Mouse (Mus musculus) stomach, embryonic 14.5 days (tissue): ENCODE data around the gene Togaram2. TPM values are rescaled to one million over a fixed set of nuclear protein-coding genes. Genes with fewer than 3 reads are reported as not detected.
"Not testable (repeated sequence)": the region's sequence is repeated elsewhere in the genome, so short reads cannot be mapped to it uniquely, and the experiment has no call there.

ENCODE experiments used
- ATAC-seq: fragments of 200-750 bp; cut with Nextera tagmentation; 2 replicates; pipeline ENCODE4 v1.8.0; 2017; ENCODE audit warnings: low read depth, moderate TSS enrichment; ENCODE audit not compliant: insufficient number of reproducible peaks, insufficient read depth, low FRiP score
- H3K27ac ChIP-seq: fragments of 300-500 bp; sonication (generic); 2 replicates; pipeline ENCODE4 v1.5.1; 2014; ENCODE audit warnings: mild to moderate bottlenecking, low read length, moderate library complexity, mixed read lengths
- H3K27me3 ChIP-seq: fragments of 300-500 bp; sonication (generic); 2 replicates; pipeline ENCODE4 v1.6.1; 2014; ENCODE audit warnings: low read length, control low read depth, mixed read lengths; ENCODE audit not compliant: control insufficient read depth, insufficient read depth
- H3K36me3 ChIP-seq: fragments of 300-500 bp; sonication (generic); 2 replicates; pipeline ENCODE4 v1.6.1; 2014; ENCODE audit warnings: mild to moderate bottlenecking, control low read depth, low read length, moderate library complexity, mixed read lengths; ENCODE audit not compliant: control insufficient read depth, insufficient read depth
- H3K4me1 ChIP-seq: fragments of 300-500 bp; sonication (generic); 2 replicates; pipeline ENCODE4 v1.6.1; 2014; ENCODE audit warnings: low read length, control low read depth, mixed read lengths; ENCODE audit not compliant: control insufficient read depth, insufficient read depth
- H3K4me2 ChIP-seq: fragments of 300-500 bp; sonication (generic); replicated peaks from 2 replicates; pipeline ENCODE4 v1.6.1; 2014; ENCODE audit warnings: low read depth, low read length, control low read depth
- H3K4me3 ChIP-seq: fragments of 300-500 bp; sonication (generic); 2 replicates; pipeline ENCODE4 v1.5.1; 2014; ENCODE audit warnings: low read depth, low read length, control low read depth
- H3K9ac ChIP-seq: fragments of 300-500 bp; sonication (generic); replicated peaks from 2 replicates; pipeline ENCODE4 v1.6.1; 2014; ENCODE audit warnings: low read depth, mild to moderate bottlenecking, control low read depth, low read length, moderate library complexity, mixed read lengths
- H3K9me3 ChIP-seq: fragments of 300-500 bp; sonication (generic); 2 replicates; pipeline ENCODE4 v1.6.1; 2016; ENCODE audit warnings: low read depth, low read length, control low read depth; ENCODE audit not compliant: control insufficient read depth
- WGBS: fragments of 180-500 bp; shearing (Covaris S2); extraction: QIAGEN DNeasy Blood & Tissue Kit; methylation state at CpG from one replicate; pipeline ENCODE4 v1.1.7; 2014; 5-methylcytosine and 5-hydroxymethylcytosine counted together
- polyA plus RNA-seq: library from polyadenylated mRNA; unstranded; fragments of >200 nt; fragmentation: Nextera tagmentation; extraction: Ambion mirVana; gene quantifications from 2 replicates; pipeline ENCODE4 v1.2.1, GENCODE M21; 2014

Gene Togaram2
- 0.17 and 0.36 TPM in 2 replicates for polyA plus RNA-seq

DNA sequence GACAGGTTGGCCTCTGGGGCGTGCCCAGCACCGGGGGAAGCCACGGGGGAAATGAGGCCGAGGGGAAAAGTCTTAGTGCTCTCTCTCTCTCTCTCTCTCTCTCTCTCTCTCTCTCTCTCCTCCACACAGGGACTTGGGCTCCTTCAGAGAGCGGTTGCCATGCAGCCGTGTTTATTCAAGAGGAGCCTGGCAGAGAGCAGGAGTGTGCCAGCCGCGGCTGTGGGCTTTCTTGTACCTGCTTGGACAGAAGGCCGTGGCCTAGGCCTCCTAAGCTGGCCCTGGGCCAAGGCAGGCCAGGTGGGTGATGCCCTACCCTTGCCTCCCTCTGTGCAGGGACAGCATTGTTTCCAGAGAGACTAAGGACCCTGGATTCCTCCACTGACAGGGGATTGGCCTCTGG is at the start of gene Togaram2:
TSS of gene Togaram2 (plus strand) at position 170 of the 400 bp plus-strand sequence.
- no peak within 1 kb of the TSS for H3K27ac ChIP-seq
- peaks cover 7% of the 10 kb centered on the region; the same call in 1 of the 2 replicates for H3K4me1 ChIP-seq
- no peak within 1 kb of the TSS for H3K4me3 ChIP-seq
- H3K9me3 ChIP-seq, result no peaks in the 10 kb centered on the region
- H3K9ac ChIP-seq, result no peak within 1 kb of the TSS
- ATAC-seq, result no peak
- 31% methylated on average over 9 of the region's 9 CpGs for WGBS
- no peaks in the 10 kb centered on the region for H3K27me3 ChIP-seq
- H3K4me2 ChIP-seq, result no peak within 1 kb of the TSS
- no peaks in the 10 kb centered on the region for H3K36me3 ChIP-seq

DNA sequence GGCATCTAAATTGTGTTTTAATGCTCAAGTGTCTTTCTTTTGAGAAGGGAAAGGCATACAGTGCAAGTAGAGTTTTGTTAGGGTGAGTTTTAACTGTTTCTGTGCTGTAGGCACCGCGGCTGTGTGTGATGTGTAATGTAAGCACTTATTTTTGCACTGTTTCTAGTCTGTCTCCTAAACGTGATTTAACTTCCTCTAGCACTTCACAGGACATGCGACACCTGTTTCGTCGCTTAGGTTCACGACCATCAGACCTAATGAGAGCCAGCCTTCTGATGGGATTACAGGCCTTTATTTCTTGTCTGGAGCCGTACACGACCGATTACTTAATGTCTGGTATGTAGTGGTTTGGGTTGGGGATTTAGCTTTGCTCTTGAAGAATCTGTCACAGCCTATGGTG is 41.3 kb upstream of the Togaram2 start:
- Histone ChIP-seq H3K9ac (no peak overlapping the region), H3K4me2 (no peak overlapping the region), H3K36me3 (peaks cover 62% of the 10 kb centered on the region), H3K4me3 (no peak overlapping the region), H3K27ac (no peak overlapping the region), H3K4me1 (no peaks in the 10 kb centered on the region), H3K9me3 (no peaks in the 10 kb centered on the region), H3K27me3 (no peaks in the 10 kb centered on the region)
- ATAC-seq, result no peak
- 76% methylated on average over 10 of the region's 10 CpGs for WGBS

DNA sequence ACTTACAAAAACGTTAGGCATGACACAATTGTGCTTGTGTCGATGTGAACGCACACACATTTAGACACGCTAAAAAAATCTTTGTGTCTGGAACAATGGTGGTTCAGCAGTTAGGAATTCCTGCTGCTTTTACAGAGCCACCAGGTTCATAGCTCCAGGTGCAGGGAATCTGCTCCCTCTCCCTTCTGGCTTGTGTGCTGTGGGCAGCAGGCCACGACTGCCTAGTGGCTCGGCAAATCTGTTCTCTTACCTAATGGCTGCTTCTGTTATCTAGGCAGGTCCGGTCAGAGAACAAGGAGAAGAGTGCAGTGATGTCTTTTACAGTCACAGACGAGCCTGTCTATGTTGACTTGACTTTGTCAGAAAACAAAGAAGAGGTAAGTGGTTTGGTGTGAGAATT is 39.7 kb upstream of the Togaram2 start:
- no peak overlapping the region for H3K4me2 ChIP-seq
- peaks cover 66% of the 10 kb centered on the region for H3K36me3 ChIP-seq
- no peak overlapping the region for H3K27ac ChIP-seq
- no peak for ATAC-seq
- no peak overlapping the region for H3K4me3 ChIP-seq
- no peaks in the 10 kb centered on the region for H3K27me3 ChIP-seq
- 85% methylated on average over 8 of the region's 8 CpGs for WGBS
- no peaks in the 10 kb centered on the region for H3K4me1 ChIP-seq
- no peaks in the 10 kb centered on the region for H3K9me3 ChIP-seq
- H3K9ac ChIP-seq, result no peak overlapping the region

DNA sequence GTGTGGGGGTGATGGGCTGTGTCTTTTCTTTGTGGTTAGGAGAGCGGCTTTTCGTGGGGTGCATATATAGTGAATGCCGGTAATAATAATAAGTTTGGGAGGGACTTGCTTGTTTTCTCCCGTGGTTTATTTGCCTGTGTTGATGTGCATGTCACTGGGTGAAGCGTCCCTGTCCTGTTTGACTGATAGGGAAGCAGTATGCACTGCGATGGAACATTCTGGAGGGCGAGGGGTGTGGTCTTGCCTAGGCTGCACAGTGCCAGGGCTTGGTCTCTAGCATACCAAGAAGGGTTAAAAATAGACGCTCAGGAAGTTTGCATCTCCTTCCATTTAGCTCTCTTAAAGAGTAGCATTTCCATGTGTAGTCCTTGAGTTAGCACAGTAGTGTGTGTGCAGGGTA is 36.3 kb upstream of the Togaram2 start:
- Histone ChIP-seq H3K27me3 (no peaks in the 10 kb centered on the region), H3K4me1 (no peaks in the 10 kb centered on the region), H3K9ac (no peak overlapping the region), H3K36me3 (peaks cover 76% of the 10 kb centered on the region), H3K9me3 (no peaks in the 10 kb centered on the region), H3K27ac (no peak overlapping the region), H3K4me2 (no peak overlapping the region), H3K4me3 (no peak overlapping the region)
- no peak for ATAC-seq
- WGBS, result 91% methylated on average over 8 of the region's 8 CpGs

DNA sequence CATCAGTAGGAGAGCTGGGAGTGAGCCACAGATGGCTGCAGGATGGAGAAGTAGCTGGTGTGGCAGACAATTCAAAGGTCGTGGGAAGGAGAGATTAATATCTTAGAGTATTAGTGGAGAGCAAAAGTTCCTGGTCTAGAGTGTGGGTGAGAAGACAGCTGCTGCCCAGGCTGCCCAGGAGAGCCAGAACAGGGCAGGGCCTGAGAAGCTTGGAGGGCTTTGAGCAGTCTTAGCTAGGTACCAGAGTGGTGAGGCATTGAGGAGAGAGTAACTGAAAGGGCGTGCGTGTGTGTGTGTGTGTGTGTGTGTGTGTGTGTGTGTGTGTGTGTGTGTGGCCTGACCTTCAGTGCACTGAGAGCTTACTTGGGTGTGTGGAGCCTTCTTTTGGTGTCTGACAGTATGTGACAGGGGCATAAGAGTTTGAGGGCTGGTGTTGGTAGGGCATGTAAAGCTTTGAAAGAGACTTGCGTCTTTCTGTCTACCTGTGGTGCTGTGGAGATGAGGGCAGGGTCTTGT is 35.3 kb upstream of the Togaram2 start:
- no peak overlapping the region for H3K4me2 ChIP-seq
- H3K27ac ChIP-seq, result no peak overlapping the region
- no peak overlapping the region for H3K9ac ChIP-seq
- no peak overlapping the region for H3K4me3 ChIP-seq
- no peak for ATAC-seq
- no peaks in the 10 kb centered on the region for H3K9me3 ChIP-seq
- H3K4me1 ChIP-seq, result no peaks in the 10 kb centered on the region
- H3K36me3 ChIP-seq, result peaks cover 83% of the 10 kb centered on the region
- H3K27me3 ChIP-seq, result no peaks in the 10 kb centered on the region
- 91% methylated on average over 4 of the region's 4 CpGs for WGBS

DNA sequence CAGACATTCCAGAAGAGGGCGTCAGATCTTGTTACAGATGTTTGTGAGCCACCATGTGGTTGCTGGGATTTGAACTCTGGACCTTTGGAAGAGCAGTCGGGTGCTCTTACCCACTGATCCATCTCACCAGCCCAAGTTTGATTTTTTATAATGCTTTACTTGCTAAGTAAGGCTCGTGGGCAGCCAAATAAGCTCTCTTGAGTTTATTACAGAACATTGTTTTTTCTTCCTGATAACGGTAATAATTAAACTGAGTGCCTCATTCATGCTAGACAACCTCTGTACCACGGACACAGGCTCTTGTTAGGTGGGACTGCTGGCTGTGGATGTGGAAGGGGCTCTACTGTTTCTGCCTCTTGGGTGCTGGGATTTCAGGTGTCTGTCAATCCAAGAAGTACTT is 34.0 kb upstream of the Togaram2 start:
- not testable (repeated sequence) for ATAC-seq, H3K4me1 ChIP-seq, H3K4me2 ChIP-seq, H3K27ac ChIP-seq, H3K9ac ChIP-seq, H3K9me3 ChIP-seq, H3K4me3 ChIP-seq, H3K27me3 ChIP-seq
- 74% methylated on average over 5 of the region's 5 CpGs for WGBS
- peaks cover 79% of the 10 kb centered on the region for H3K36me3 ChIP-seq

DNA sequence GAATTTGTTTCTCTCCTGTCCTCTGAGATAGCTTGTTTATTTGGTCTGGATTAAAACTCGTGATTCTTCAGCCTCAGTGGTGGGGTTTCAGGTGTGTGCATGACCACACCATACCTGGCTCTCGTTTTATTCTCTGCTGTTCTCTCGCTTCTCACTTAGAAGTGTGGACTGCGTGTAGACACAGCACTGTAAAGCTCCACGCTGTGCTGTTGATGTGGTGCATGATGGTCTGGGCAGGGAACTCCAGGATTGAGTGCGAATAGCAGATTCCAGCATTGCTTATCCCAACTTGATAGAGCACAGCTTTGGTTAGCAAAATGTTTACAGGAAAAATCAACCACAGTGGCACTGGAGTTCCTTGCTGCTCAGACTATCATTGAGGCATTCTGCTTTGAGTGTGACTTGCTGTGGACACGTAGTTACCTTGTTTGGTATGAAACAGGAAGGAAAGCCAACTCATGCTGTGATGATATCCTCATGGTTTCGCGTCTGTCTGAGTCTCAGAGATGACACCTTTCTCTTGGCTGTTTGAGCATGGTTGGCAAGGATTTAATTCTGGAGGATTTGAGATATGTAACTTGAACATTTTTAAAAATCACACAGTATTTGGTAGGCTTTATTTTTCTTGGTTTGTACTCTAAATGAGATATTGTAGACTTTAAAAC is 32.5 kb upstream of the Togaram2 start:
- Histone ChIP-seq H3K4me2 (no peak overlapping the region), H3K9ac (no peak overlapping the region), H3K4me3 (no peak overlapping the region), H3K27me3 (no peaks in the 10 kb centered on the region), H3K27ac (no peak overlapping the region), H3K9me3 (no peaks in the 10 kb centered on the region), H3K4me1 (no peaks in the 10 kb centered on the region), H3K36me3 (peaks cover 79% of the 10 kb centered on the region)
- WGBS, result 90% methylated on average over 9 of the region's 9 CpGs
- ATAC-seq, result no peak

DNA sequence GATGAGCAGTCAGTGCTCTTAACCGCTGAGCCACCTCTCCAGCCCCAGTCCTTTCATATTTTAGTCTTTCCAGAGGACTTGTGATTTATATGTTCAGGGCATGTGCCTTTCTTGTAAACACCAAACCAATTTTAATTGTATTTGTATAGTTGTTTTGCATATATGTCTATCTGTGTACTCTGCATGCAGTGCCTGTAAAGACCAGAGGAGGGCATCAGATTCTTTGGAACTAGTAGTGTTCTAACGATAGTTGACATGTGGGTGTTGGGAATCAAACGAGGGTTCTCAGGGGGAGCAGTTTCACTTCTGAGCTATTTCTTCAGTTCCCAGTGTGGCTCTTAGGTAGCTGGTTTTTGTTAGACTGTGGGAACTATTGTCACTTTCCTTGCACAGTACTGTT is 30.9 kb upstream of the Togaram2 start:
- ATAC-seq, result no peak
- Histone ChIP-seq H3K27me3 (no peaks in the 10 kb centered on the region), H3K4me2 (no peak overlapping the region), H3K9me3 (no peaks in the 10 kb centered on the region), H3K27ac (no peak overlapping the region), H3K4me1 (no peaks in the 10 kb centered on the region), H3K36me3 (peaks cover 73% of the 10 kb centered on the region), H3K4me3 (no peak overlapping the region), H3K9ac (no peak overlapping the region)
- 90% methylated on average over 3 of the region's 3 CpGs for WGBS

DNA sequence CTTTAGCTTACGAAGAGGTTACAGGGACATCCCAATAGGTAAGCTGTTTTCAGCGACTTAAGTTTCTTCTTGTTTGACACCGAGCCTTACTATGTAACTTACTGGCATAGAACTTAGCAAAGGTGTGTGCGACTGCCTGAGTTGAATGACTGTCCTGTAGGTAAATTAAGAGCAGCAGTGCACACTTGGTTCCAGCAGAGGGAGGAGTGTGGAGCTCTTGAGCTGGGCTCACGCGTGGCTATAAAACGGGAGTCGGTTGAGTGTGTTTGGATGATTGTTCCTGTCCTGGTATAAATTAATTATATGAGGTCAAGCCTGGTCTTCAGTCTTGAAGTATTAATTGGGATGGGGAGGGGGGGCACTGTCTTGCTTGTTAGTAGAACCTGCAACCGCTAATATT is 23.1 kb upstream of the Togaram2 start:
- H3K4me1 ChIP-seq, result no peaks in the 10 kb centered on the region
- 88% methylated on average over 9 of the region's 9 CpGs for WGBS
- H3K4me3 ChIP-seq, result no peak overlapping the region
- H3K9me3 ChIP-seq, result no peaks in the 10 kb centered on the region
- no peak overlapping the region for H3K4me2 ChIP-seq
- H3K27me3 ChIP-seq, result no peaks in the 10 kb centered on the region
- H3K9ac ChIP-seq, result no peak overlapping the region
- no peak for ATAC-seq
- H3K36me3 ChIP-seq, result peaks cover 66% of the 10 kb centered on the region
- H3K27ac ChIP-seq, result no peak overlapping the region
